Mouse (Mus musculus) MEL (cell line): ENCODE measurements at regions not wholly inside any gene's neighbourhood (a gene's known extent, or its start where the extent isn't known, plus 50 kb on each side); places are given as distances from the start of the nearest gene placed in this dataset.

ENCODE experiments used
- DNase-seq: peaks from one replicate; pipeline ENCODE4 v3.0.0; 2011; ENCODE audit warnings: low read depth, low spot score
- H3K27ac ChIP-seq: 2 replicates; pipeline ENCODE4 v1.5.1; 2012; ENCODE audit warnings: low read depth, mild to moderate bottlenecking, control low read depth, low read length, moderate library complexity; ENCODE audit not compliant: control insufficient read depth
- H3K27me3 ChIP-seq, 2 experiments: fragments of 150-350 bp in 1 of 2; sonication (generic) in 1 of 2; 2 replicates each; pipeline ENCODE4 v1.6.1; 2012; ENCODE audit warnings: low read length in 2 of 2, mild to moderate bottlenecking in 2 of 2, improper control_type of control experiment in 1 of 2, moderate library complexity in 1 of 2; ENCODE audit not compliant: insufficient read depth in 2 of 2, control insufficient read depth in 1 of 2
- H3K36me3 ChIP-seq, 2 experiments: 2 replicates each; pipeline ENCODE4 v1.6.1; 2012 to 2014; ENCODE audit warnings: low read length in 2 of 2, improper control_type of control experiment in 1 of 2, inconsistent platforms in 1 of 2, mild to moderate bottlenecking in 1 of 2; ENCODE audit not compliant: insufficient read depth in 2 of 2, control insufficient read depth in 1 of 2
- H3K4me1 ChIP-seq, 2 experiments: fragments of 150-350 bp in 1 of 2; sonication (generic) in 1 of 2; 2 replicates each; pipeline ENCODE4 v1.6.1; 2012; ENCODE audit warnings: low read length in 2 of 2, improper control_type of control experiment in 1 of 2, mild to moderate bottlenecking in 1 of 2; ENCODE audit not compliant: insufficient read depth in 2 of 2, control insufficient read depth in 1 of 2
- H3K4me3 ChIP-seq, 2 experiments: fragments of 150-350 bp in 1 of 2; sonication (generic) in 1 of 2; 2 replicates each; pipeline ENCODE4 v1.5.1; 2012; ENCODE audit warnings: low read depth in 2 of 2, low read length in 2 of 2, mild to moderate bottlenecking in 2 of 2, moderate library complexity in 2 of 2, control low read depth in 1 of 2, improper control_type of control experiment in 1 of 2; ENCODE audit not compliant: control insufficient read depth in 1 of 2, insufficient read depth in 1 of 2
- H3K79me2 ChIP-seq: 2 replicates; pipeline ENCODE4 v1.6.1; 2012; ENCODE audit warnings: mild to moderate bottlenecking, low read length, moderate library complexity; ENCODE audit not compliant: control insufficient read depth, poor library complexity, insufficient read depth
- H3K9ac ChIP-seq: 2 replicates; pipeline ENCODE4 v1.6.1; 2012; ENCODE audit warnings: low read depth, mild to moderate bottlenecking, control low read depth, low read length, moderate library complexity; ENCODE audit not compliant: control insufficient read depth, poor library complexity, severe bottlenecking
- H3K9me3 ChIP-seq: fragments of 150-350 bp; sonication (generic); replicated peaks from 2 replicates; pipeline ENCODE4 v1.6.1; 2012; ENCODE audit warnings: mild to moderate bottlenecking, low read length, improper control_type of control experiment, moderate library complexity; ENCODE audit not compliant: insufficient read depth
- BHLHE40 ChIP-seq: IDR thresholded peaks from 2 replicates; pipeline ENCODE4 v1.6.1; 2012; ENCODE audit warnings: low read depth, mild to moderate bottlenecking, inconsistent platforms, low read length, improper control_type of control experiment, borderline replicate concordance
- CHD1 ChIP-seq: IDR thresholded peaks from 2 replicates; pipeline ENCODE4 v1.6.1; 2012; ENCODE audit warnings: low read depth, mild to moderate bottlenecking, inconsistent platforms, low read length, improper control_type of control experiment
- CHD2 ChIP-seq: IDR thresholded peaks from 2 replicates; pipeline ENCODE4 v1.6.1; 2011; ENCODE audit warnings: low read length, improper control_type of control experiment
- CTCF ChIP-seq, 3 experiments: IDR thresholded peaks in 2 of 3; conservative IDR thresholded peaks in 1 of 3; 2 replicates each; pipeline ENCODE4 v1.5.1; 2011 to 2012; ENCODE audit warnings: low read length in 3 of 3, low read depth in 2 of 3, mild to moderate bottlenecking in 2 of 3, improper control_type of control experiment in 1 of 3, inconsistent platforms in 1 of 3, mixed read lengths in 1 of 3, moderate library complexity in 1 of 3; ENCODE audit not compliant: control insufficient read depth in 1 of 3, insufficient read depth in 1 of 3, poor library complexity in 1 of 3, severe bottlenecking in 1 of 3
- E2F4 ChIP-seq: IDR thresholded peaks from 2 replicates; pipeline ENCODE4 v1.6.1; 2011; ENCODE audit warnings: low read depth, low read length, improper control_type of control experiment, borderline replicate concordance
- EP300 ChIP-seq, 2 experiments: IDR thresholded peaks; 2 replicates each; pipeline ENCODE4 v1.6.1; 2011; ENCODE audit warnings: improper control_type of control experiment in 2 of 2, low read length in 2 of 2, low read depth in 1 of 2, mild to moderate bottlenecking in 1 of 2
- ETS1 ChIP-seq: IDR thresholded peaks from 2 replicates; pipeline ENCODE4 v1.6.1; 2012; ENCODE audit warnings: low read depth, mild to moderate bottlenecking, inconsistent platforms, low read length, improper control_type of control experiment, moderate library complexity
- JUND ChIP-seq: IDR thresholded peaks from 2 replicates; pipeline ENCODE4 v1.6.1; 2011; ENCODE audit warnings: low read depth, mild to moderate bottlenecking, improper control_type of control experiment, low read length
- KAT2A ChIP-seq: conservative IDR thresholded peaks from 2 replicates; pipeline ENCODE4 v1.6.1; 2012; ENCODE audit warnings: low read depth, low read length, improper control_type of control experiment, inconsistent platforms
- MAZ ChIP-seq: IDR thresholded peaks from 2 replicates; pipeline ENCODE4 v1.6.1; 2012; ENCODE audit warnings: low read depth, mild to moderate bottlenecking, inconsistent platforms, low read length, improper control_type of control experiment
- MEF2A ChIP-seq: IDR thresholded peaks from 2 replicates; pipeline ENCODE4 v1.6.1; 2014; ENCODE audit warnings: low read depth, mild to moderate bottlenecking, inconsistent platforms, low read length, improper control_type of control experiment; ENCODE audit not compliant: poor library complexity, insufficient replicate concordance, severe bottlenecking; ENCODE audit errors: extremely low read depth
- NELFE ChIP-seq: IDR thresholded peaks from 2 replicates; pipeline ENCODE4 v1.6.1; 2011; ENCODE audit warnings: low read depth, low read length, improper control_type of control experiment
- NRF1 ChIP-seq: IDR thresholded peaks from 2 replicates; pipeline ENCODE4 v1.6.1; 2014; ENCODE audit warnings: low read depth, mild to moderate bottlenecking, inconsistent platforms, low read length, improper control_type of control experiment, moderate library complexity; ENCODE audit not compliant: poor library complexity, insufficient read depth, severe bottlenecking
- POLR2A ChIP-seq, 2 experiments: IDR thresholded peaks; 2 replicates each; pipeline ENCODE4 v1.6.1; 2011 to 2012; ENCODE audit warnings: low read length in 2 of 2, mild to moderate bottlenecking in 2 of 2, control low read depth in 1 of 2, improper control_type of control experiment in 1 of 2, low read depth in 1 of 2, moderate library complexity in 1 of 2; ENCODE audit not compliant: control insufficient read depth in 1 of 2, insufficient read depth in 1 of 2, poor library complexity in 1 of 2
- RCOR1 ChIP-seq: IDR thresholded peaks from 2 replicates; pipeline ENCODE4 v1.6.1; 2012; ENCODE audit warnings: low read depth, mild to moderate bottlenecking, inconsistent platforms, low read length, improper control_type of control experiment
- SIN3A ChIP-seq: IDR thresholded peaks from 2 replicates; pipeline ENCODE4 v1.6.1; 2012; ENCODE audit warnings: low read length, improper control_type of control experiment, inconsistent platforms
- TCF12 ChIP-seq: IDR thresholded peaks from 2 replicates; pipeline ENCODE4 v1.6.1; 2014; ENCODE audit warnings: low read depth, mild to moderate bottlenecking, inconsistent platforms, low read length, improper control_type of control experiment, moderate library complexity
- ZKSCAN1 ChIP-seq: IDR thresholded peaks from 2 replicates; pipeline ENCODE4 v1.6.1; 2012; ENCODE audit warnings: low read depth, mild to moderate bottlenecking, inconsistent platforms, low read length, improper control_type of control experiment, moderate library complexity

DNA sequence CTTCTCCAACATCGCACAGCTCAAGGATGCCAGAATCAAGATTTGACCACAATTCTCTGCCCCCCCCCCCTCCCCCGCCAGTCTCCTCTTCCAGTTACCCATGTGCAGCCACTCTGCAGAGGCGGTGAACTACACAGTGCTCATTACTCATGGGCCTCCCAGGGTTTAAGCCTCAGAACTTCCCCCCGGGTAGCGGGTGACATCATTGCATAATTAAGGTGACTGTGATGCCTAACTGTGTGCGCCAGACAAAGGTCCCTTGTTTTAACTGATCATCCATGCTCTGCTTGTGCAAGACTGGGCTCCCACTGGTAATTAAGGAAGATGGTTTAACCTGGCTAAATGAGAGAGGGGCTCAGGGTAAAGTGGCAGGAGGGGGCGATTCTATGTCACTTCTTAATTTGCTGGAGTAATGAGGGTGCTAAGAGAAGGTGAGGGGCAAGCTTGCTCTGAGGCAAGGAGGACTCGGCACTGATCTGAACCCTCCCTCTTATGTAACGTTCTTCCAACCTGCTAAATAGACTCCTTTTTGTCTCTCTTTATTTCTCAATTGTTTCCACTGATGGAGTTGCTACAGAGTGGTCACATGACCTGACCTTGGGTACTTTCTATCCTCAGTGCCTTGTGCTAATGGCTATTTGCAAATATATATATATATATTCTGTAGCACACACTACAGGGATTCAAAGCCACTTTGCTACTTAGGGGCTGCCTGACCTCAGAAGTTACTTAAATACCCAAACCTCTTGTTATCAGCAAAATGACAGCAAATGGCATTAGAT, 126.2 kb downstream of the Gas1 start:
- no peaks in the 10 kb centered on the region for H3K9me3 ChIP-seq
- H3K36me3 ChIP-seq: no peaks in the 10 kb centered on the region
- no peaks in the 10 kb centered on the region for H3K79me2 ChIP-seq
- no peaks in the 10 kb centered on the region for H3K27me3 ChIP-seq
- no peak overlapping the region for H3K9ac ChIP-seq
- DNase-seq: no peak
- TF ChIP-seq CHD2 (no peak), KAT2A (no peak)
- TF ChIP-seq, all 39 proteins: peak for 0
- Histone ChIP-seq H3K4me3 (no peak overlapping the region), H3K27ac (no peak overlapping the region), H3K4me1 (no peaks in the 10 kb centered on the region)

DNA sequence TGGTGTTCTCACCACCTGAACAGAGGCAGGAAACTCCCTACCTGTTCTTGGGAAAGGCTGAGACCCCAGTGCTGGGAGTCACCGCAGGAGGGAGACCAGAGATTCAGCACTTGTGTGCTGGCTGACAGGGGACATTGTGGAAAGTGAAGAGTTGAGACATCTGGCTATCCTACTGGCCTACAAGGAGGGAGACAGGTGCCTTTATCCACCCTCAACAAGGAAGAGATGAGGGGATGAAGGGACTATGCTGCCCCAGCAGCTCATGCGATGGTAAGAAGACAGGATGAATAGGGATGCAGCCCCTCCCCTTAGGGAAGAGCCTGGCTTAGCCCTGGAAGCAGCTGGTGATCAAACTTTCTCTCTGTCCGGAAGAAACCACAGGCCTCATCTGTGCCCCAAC, 127.5 kb downstream of the Gas1 start:
- H3K79me2 ChIP-seq: no peaks in the 10 kb centered on the region
- no peak for DNase-seq
- H3K9ac ChIP-seq: no peak overlapping the region
- H3K4me1 ChIP-seq: no peaks in the 10 kb centered on the region
- H3K36me3 ChIP-seq: no peaks in the 10 kb centered on the region
- no peak for TF ChIP-seq NRF1
- TF ChIP-seq E2F4: no peak
- no peak for TF ChIP-seq TCF12
- TF ChIP-seq JUND: no peak
- TF ChIP-seq BHLHE40: no peak
- no peak for TF ChIP-seq CTCF (IDR thresholded peaks at IDR 0.05 in 2 of 3, conservative IDR thresholded peaks at IDR 0.05 in 1 of 3; ENCODE audit: control insufficient read depth in 1 of 3, insufficient read depth in 1 of 3, low read depth in 2 of 3, low read length in 3 of 3, poor library complexity in 1 of 3, severe bottlenecking in 1 of 3)
- no peak for TF ChIP-seq MEF2A
- no peak for TF ChIP-seq SIN3A
- no peak for TF ChIP-seq EP300 (IDR thresholded peaks at IDR 0.05; ENCODE audit: low read depth in 1 of 2, low read length in 2 of 2)
- TF ChIP-seq MAZ: no peak
- TF ChIP-seq POLR2A (IDR thresholded peaks at IDR 0.05; ENCODE audit: control insufficient read depth in 1 of 2, insufficient read depth in 1 of 2, low read depth in 1 of 2, low read length in 2 of 2, poor library complexity in 1 of 2): no peak
- TF ChIP-seq CHD1: no peak
- no peak for TF ChIP-seq ETS1
- TF ChIP-seq RCOR1: no peak
- TF ChIP-seq ZKSCAN1: no peak
- TF ChIP-seq NELFE: no peak
- no peak for TF ChIP-seq KAT2A
- H3K4me3 ChIP-seq: no peak overlapping the region
- no peaks in the 10 kb centered on the region for H3K9me3 ChIP-seq
- H3K27ac ChIP-seq: no peak overlapping the region
- H3K27me3 ChIP-seq: no peaks in the 10 kb centered on the region
